Mouse (Mus musculus): ENCODE measurements around the gene Klf15.

Klf15 gene

DNA sequence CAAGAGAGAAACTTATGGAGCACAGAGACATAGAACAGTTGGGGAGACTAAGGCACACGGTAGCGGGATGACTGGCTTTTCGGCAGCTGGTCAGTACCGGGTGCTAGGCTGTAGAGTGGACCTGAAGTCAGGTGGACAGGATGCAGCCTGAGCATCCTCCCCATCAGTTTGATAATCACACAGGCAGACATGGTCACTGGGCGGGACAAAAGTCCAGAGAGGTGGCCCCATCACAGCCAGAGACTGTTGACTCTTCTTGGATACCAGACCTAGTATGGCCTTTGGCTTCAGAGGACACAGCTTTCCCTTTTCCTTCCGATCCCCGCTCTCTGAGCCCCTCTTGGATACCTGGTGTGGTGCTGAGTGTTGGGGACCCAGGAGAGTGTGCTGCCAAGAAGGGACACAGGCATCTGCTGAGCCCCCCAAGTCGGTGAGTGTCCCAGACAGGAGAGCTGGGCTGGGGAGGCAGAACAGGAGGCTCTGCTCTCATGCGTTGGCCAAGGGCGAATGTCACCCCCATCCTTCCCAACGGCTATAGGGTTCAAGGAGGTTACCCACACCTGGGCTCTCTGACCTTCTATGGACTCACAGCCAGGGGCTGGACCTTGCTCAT is 2.8 kb downstream of the Klf15 start:
- DNase-seq = no peak

GRCm38 (mm10) chr6:90466079-90466478 is 3.7 kb downstream of the Klf15 start:
- DNase-seq = no peak

GRCm38 (mm10) chr6:90466847-90467410 is 4.6 kb downstream of the Klf15 start:
- no peak for DNase-seq

- DNase-seq = no peak
These were observed 5.8 kb downstream of the Klf15 start for GRCm38 (mm10) chr6:90468216-90468615.

- DNase-seq = no peak
These were observed 6.7 kb downstream of the Klf15 start for GRCm38 (mm10) chr6:90469041-90469440.

- no peak for DNase-seq
These were observed 7.9 kb downstream of the Klf15 start for GRCm38 (mm10) chr6:90470255-90470654.

DNA sequence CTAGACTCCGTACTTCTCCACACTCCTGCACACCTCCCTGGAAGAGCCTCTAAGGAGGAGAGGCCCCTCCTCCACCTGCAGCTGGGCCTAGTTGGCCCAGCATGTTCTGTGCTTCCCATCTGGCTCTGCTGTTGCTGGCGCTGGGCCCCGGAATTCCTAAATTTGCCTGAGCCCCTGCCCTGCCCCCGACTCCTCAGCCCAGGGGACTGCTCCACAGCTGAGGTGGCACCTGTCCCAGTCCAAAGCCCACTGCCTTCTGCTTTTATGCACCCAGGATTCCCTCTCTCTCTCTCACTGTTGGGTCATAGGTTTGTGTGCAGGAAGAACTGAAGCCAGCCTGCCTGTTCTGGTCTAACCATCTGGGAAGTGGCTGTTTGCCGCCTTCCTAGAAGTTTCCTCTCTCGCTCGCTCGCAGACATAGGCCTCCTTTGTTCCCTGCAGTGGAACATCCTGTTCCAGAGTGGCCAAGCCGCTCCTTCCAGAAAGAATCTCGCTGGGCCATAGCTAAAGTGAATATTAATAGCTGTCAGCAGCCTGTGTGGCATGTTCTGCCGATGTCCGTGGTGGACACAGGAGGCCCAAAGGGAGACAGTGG is 8.7 kb downstream of the Klf15 start:
- peak; percentile 29 for DNase-seq

GRCm38 (mm10) chr6:90472079-90472478 is 9.7 kb downstream of the Klf15 start:
- DNase-seq = no peak

DNA sequence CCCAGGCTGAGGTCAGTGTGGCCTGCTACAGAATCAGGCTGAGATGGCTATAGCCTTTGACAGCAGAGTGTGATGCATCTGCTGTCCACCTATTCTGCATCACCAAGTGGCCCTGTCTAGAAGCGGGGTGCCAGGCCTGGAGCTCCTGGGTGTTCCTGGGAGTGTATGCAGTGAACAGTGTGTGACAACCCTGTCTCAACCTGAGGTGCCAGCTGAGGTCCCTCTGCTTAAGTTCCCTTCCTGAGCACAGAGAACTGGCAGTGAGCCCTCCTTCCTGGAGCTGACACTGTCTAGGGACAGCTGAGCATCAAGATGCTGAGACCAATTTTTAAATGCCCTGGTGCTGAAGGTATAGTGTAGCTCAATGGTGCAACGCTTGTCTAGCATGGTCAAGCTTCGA is 10.3 kb downstream of the Klf15 start:
- no peak for DNase-seq

- no peak for DNase-seq
These were observed 11.4 kb downstream of the Klf15 start for GRCm38 (mm10) chr6:90473630-90474360.

GRCm38 (mm10) chr6:90474361-90474750 is 12.0 kb downstream of the Klf15 start:
- no peak for DNase-seq

DNA sequence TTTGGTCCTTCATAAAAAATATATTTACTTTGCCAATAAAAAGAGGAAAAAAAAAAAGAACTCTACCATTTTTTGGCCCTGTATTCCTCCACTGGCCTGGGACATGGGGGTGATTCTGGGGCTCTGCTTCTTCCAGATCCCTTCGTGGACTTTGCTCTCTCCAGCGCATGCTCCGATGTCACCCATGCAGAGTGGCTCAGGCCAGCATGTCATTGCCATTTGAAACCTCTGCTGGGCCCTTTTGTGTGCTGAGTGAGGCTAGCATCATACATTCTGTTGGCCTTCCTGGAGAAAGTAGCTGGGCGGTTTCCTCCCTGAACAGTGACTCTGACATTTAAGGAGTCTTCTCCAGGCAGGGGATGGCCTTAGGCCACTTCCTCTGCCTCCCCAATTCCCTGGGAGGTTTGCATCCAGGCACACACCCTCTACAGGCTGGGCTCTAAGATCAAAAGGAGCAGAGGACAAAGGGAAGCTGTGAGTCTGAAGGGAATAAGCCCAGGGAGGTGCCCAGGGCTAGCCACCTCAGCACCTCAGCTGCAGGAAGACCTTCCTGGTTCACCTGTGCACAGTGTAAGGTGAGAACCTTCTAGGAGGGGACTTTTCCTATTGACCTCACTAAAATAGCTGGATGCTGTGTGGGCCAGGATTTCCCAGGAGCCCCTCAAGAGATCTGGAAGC is 12.9 kb downstream of the Klf15 start:
- no peak for DNase-seq

DNA sequence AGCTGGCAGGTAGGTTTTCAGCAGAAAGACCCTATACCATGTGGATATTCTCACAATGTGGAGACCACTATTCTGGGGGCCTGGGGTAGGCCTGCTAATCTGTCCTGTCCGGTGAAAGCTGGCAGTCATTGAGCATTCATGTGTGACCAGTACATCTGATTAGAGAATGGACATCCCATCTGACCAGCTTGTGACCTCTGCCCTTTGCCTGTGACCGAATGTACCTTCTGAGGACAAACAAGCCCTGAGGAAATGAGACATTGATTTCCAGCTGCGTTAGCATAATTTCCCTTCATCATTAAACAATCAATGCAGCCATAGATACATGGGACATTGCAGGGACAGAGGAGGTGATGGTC is 13.5 kb downstream of the Klf15 start:
- no peak for DNase-seq

- DNase-seq = peak; percentile 11
These were observed 14.7 kb downstream of the Klf15 start for GRCm38 (mm10) chr6:90476941-90477518.

- DNase-seq = no peak
These were observed 21.9 kb downstream of the Klf15 start for GRCm38 (mm10) chr6:90484249-90484648.

DNA sequence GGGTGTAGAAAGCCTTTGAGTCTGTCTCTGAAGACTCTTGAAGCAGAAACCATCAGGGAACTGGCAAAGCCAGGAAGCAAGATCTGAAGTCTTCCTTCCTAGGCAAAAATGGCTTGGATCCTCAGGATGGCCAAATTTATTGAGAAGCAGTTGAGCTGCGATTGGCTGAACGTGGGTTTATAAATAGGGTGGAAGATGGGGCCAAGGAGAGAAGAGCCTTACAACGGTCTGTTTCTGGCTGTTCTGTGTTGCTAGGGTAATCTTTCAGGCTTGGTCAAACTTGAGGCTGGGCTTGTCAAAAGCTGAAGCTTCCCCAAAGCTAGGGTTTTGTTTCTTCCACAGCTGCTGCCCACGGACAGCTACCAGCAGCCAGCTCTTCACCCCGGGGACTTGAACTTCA is 22.5 kb downstream of the Klf15 start:
- DNase-seq = no peak

- no peak for DNase-seq
These were observed 24.0 kb downstream of the Klf15 start, which contains the start of gene Aldh1l1 for GRCm38 (mm10) chr6:90486176-90486921. Gene Aldh1l1, plus strand, starts transcription at chr6:90486427.

GRCm38 (mm10) chr6:90487531-90487930 is 25.2 kb downstream of the Klf15 start:
- DNase-seq = no peak

DNA sequence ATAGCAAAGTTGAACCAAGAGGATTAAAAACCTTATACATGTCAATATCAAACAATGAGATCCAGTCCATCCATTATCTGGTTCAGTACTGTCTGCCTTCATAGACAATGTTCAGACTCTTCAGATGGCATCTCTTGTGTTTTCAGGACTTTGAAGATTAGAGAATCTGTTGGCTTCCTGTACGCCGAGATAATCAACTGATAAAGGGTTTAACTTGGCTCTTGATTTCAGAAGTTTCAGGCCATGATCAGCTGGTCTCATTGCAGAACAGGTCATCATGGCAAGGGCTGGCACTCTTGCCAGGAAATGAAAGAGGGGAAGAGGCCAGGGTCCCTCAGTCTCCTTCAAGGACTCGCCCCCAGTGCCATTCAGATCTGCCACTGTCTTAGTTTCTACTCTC is 27.2 kb downstream of the Klf15 start:
- no peak for DNase-seq

- DNase-seq = no peak
These were observed 28.6 kb downstream of the Klf15 start for GRCm38 (mm10) chr6:90490976-90491375.

DNA sequence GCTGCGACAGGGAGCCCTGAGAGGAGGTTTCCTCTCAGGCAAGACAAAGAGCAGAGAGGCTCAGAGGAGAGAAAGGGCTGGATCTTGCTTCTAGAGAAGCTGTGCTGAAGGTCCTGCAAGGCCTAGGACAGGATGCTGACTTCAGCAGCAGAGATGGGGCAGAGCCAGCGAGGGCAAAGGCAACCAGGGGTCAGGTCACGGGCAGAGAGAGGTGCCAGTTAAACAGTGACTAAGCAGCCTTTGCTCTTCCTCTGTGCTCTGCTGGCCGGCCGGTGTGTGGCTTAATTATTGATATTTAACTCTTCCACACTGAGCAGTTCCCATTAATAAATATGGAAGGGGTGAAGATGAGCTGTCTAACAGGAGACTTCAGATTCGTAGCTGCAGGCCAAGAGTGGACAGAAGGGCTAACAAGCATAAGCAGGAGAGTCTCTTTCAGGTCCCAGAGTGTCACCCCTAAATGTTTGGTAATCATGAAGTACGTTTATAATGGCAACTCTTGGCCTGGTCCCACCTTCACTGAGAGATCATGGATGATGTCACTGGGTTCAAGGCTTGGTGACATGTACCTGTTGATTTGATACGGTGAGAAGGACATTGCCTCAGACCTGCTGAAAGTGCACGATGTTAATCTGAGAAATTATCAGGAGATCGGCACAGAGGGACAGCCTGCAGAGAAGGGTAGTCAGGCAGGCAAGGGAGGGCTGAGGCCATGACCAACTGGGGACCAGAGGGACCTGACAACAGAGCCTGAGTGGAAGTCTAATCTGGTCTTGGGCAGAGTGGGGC is 29.8 kb downstream of the Klf15 start:
- DNase-seq = no peak

- no peak for DNase-seq
These were observed 31.8 kb downstream of the Klf15 start for GRCm38 (mm10) chr6:90494155-90494554.
